Mouse (Mus musculus) ES-E14 (cell line): ENCODE data around the gene Dlec1. TPM values are rescaled to one million over a fixed set of nuclear protein-coding genes. Genes with fewer than 3 reads are reported as not detected.

Experiments
- DNase-seq: peaks from one replicate; pipeline ENCODE4 v3.0.0-alpha.2; 2013; ENCODE audit warnings: low read depth, low spot score
- H3K27ac ChIP-seq: 2 replicates; pipeline ENCODE4 v1.5.1; 2012; ENCODE audit warnings: low read depth, mild to moderate bottlenecking, low read length, moderate library complexity, mixed read lengths; ENCODE audit not compliant: poor library complexity, insufficient read depth, severe bottlenecking
- H3K36me3 ChIP-seq: 2 replicates; pipeline ENCODE4 v1.6.1; 2012; ENCODE audit warnings: mild to moderate bottlenecking, low read length, moderate library complexity, mixed read lengths; ENCODE audit not compliant: control insufficient read depth, poor library complexity, insufficient read depth, severe bottlenecking
- H3K4me1 ChIP-seq, 2 experiments: fragments of 150-350 bp in 1 of 2; sonication (generic) in 1 of 2; 2 replicates each; pipeline ENCODE4 v1.6.1; 2012; ENCODE audit warnings: low read length in 2 of 2, mild to moderate bottlenecking in 1 of 2, mixed read lengths in 1 of 2; ENCODE audit not compliant: control insufficient read depth in 2 of 2, insufficient read depth in 2 of 2, poor library complexity in 1 of 2
- H3K4me3 ChIP-seq, 2 experiments: fragments of 150-350 bp in 1 of 2; sonication (generic) in 1 of 2; 2 replicates each; pipeline ENCODE4 v1.5.1; 2012; ENCODE audit warnings: low read length in 2 of 2, low read depth in 1 of 2, mild to moderate bottlenecking in 1 of 2, mixed read lengths in 1 of 2; ENCODE audit not compliant: insufficient read depth in 1 of 2, poor library complexity in 1 of 2, severe bottlenecking in 1 of 2
- H3K9ac ChIP-seq: 2 replicates; pipeline ENCODE4 v1.6.1; 2012; ENCODE audit warnings: low read depth, mild to moderate bottlenecking, low read length, mixed read lengths; ENCODE audit not compliant: poor library complexity, insufficient read depth, severe bottlenecking
- H3K9me3 ChIP-seq: fragments of 150-350 bp; sonication (generic); 2 replicates; pipeline ENCODE4 v1.6.1; 2012; ENCODE audit warnings: low read depth, mild to moderate bottlenecking, low read length; ENCODE audit not compliant: control insufficient read depth, insufficient read depth
- CHD2 ChIP-seq: IDR thresholded peaks from 2 replicates; pipeline ENCODE4 v1.6.1; 2014; ENCODE audit warnings: mild to moderate bottlenecking, low read depth, low read length, inconsistent platforms
- HCFC1 ChIP-seq: IDR thresholded peaks from 2 replicates; pipeline ENCODE4 v1.6.1; 2012; ENCODE audit warnings: low read length, inconsistent platforms, borderline replicate concordance; ENCODE audit not compliant: insufficient read depth
- MAFK ChIP-seq: IDR thresholded peaks from 2 replicates; pipeline ENCODE4 v1.6.1; 2014; ENCODE audit warnings: mild to moderate bottlenecking, low read depth, low read length, inconsistent platforms; ENCODE audit not compliant: insufficient read depth
- ZC3H11A ChIP-seq: IDR thresholded peaks from 2 replicates; pipeline ENCODE4 v1.6.1; 2012; ENCODE audit warnings: low read depth, mild to moderate bottlenecking, inconsistent platforms, low read length, borderline replicate concordance
- ZNF384 ChIP-seq: IDR thresholded peaks from 2 replicates; pipeline ENCODE4 v1.6.1; 2012; ENCODE audit warnings: low read depth, low read length, inconsistent platforms
- in situ Hi-C, 2 experiments: fragments of 600-800 bp; cut with MboI; formaldehyde crosslinking; loops; one replicate each; pipeline ENCODE4 v1.15.1; 2025; ENCODE audit warnings: low sequenced_read_pairs in 2 of 2, inconsistent platforms in 1 of 2; ENCODE audit not compliant: unreplicated experiment in 2 of 2
- total RNA-seq: library from RNA; depleted of rRNA; stranded (reverse); fragments of 300-350 nt; gene quantifications from 2 replicates; pipeline ENCODE4 v1.2.3, GENCODE M21; 2012

Dlec1 gene
- total RNA-seq, 1 experiment = 1.2 TPM

- TF ChIP-seq HCFC1 (no peak), ZNF384 (no peak), CHD2 (no peak), ZC3H11A (no peak), MAFK (no peak)
- Histone ChIP-seq H3K27ac (no peak overlapping the region), H3K4me3 (no peak overlapping the region), H3K9me3 (no peaks in the 10 kb centered on the region), H3K36me3 (no peaks in the 10 kb centered on the region), H3K9ac (no peak overlapping the region), H3K4me1 (peaks cover 4 to 26% of the 10 kb centered on the region in 2 experiments; a peak in 2 of 4 replicates)
- in situ Hi-C loops = no loop called here
- DNase-seq = no peak
These were observed 10.5 kb upstream of the Dlec1 start for GRCm38 (mm10) chr9:119091581-119092310.

- TF ChIP-seq ZC3H11A (no peak), ZNF384 (no peak), CHD2 (no peak), MAFK (no peak), HCFC1 (no peak)
- Histone ChIP-seq H3K4me3 (peak overlapping the region; percentile 63 to 78), H3K9me3 (no peaks in the 10 kb centered on the region), H3K4me1 (peaks cover 4 to 22% of the 10 kb centered on the region in 2 experiments; a peak in 3 of 4 replicates), H3K9ac (peak overlapping the region; percentile 37), H3K36me3 (no peaks in the 10 kb centered on the region), H3K27ac (no peak overlapping the region)
- in situ Hi-C loops = no loop called here
- no peak for DNase-seq
These were observed 9.5 kb upstream of the Dlec1 start for GRCm38 (mm10) chr9:119092473-119093418.

GRCm38 (mm10) chr9:119093419-119094295 lies 8.6 kb upstream of the Dlec1 start, which contains the start of gene Plcd1:
Gene Plcd1 (minus strand): TSS chr9:119093502.
- in situ Hi-C loops = no loop called here
- Histone ChIP-seq H3K4me1 (peaks cover 4 to 22% of the 10 kb centered on the region in 2 experiments; a peak in 3 of 4 replicates), H3K36me3 (no peaks in the 10 kb centered on the region), H3K4me3 (peak within 1 kb of the TSS; percentile 63 to 78), H3K9ac (peak within 1 kb of the TSS; percentile 37), H3K27ac (no peak within 1 kb of the TSS), H3K9me3 (no peaks in the 10 kb centered on the region)
- TF ChIP-seq ZNF384 (no peak), ZC3H11A (no peak), CHD2 (no peak), MAFK (no peak), HCFC1 (no peak)
- DNase-seq = no peak

- Histone ChIP-seq H3K9ac (no peak overlapping the region), H3K36me3 (no peaks in the 10 kb centered on the region)
These were observed 7.7 kb upstream of the Dlec1 start for GRCm38 (mm10) chr9:119094462-119095109.

More at GRCm38 (mm10) chr9:119094462-119095109, 7.7 kb upstream of the Dlec1 start:
- no peaks in the 10 kb centered on the region for H3K9me3 ChIP-seq
- DNase-seq = no peak
- H3K4me1 ChIP-seq = peaks cover 4 to 20% of the 10 kb centered on the region in 2 experiments; a peak in 3 of 4 replicates
- in situ Hi-C loops = no loop called here
- TF ChIP-seq MAFK (no peak), ZC3H11A (no peak), HCFC1 (no peak), ZNF384 (no peak), CHD2 (no peak)
- H3K27ac ChIP-seq = no peak overlapping the region
- no peak overlapping the region for H3K4me3 ChIP-seq
